Mouse (Mus musculus) E14TG2a.4 (cell line): ENCODE measurements around the gene Cenpq.

Experiments used
- CTCF ChIP-seq: conservative IDR thresholded peaks from 2 replicates; pipeline ENCODE4 v1.5.1; 2014; ENCODE audit warnings: low read length
- NANOG ChIP-seq: IDR thresholded peaks from 2 replicates; pipeline ENCODE4 v1.6.1; 2014; ENCODE audit warnings: borderline replicate concordance, low read length, mixed read lengths
- POU5F1 ChIP-seq: IDR thresholded peaks from 2 replicates; pipeline ENCODE4 v1.6.1; 2014; ENCODE audit warnings: low read length, borderline replicate concordance

DNA sequence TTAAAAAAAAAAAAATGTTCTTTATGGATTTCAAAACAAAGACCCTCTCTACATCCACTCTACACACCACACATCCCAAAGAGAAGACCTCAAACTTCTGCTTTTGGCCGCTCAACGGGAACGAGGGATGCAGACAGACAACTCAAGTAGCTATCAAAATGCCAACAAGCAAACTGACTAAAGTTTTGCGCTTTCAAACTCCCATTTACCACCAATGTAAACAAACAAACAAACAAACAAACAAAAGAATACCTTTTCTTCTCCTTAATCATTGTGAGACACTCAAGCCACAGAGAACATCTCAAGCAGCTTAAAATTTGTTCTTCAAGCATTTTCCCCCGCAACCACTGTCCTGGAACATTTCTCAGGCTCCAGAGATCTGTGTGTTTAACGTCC is 55.3 kb downstream of the Cenpq start:
- TF ChIP-seq CTCF (no peak), NANOG (no peak), POU5F1 (no peak)
